Mouse (Mus musculus): ENCODE results near the gene Rundc3b. TPM values are rescaled to one million over a fixed set of nuclear protein-coding genes. Genes with fewer than 3 reads are reported as not detected.

Rundc3b gene
- polyA plus RNA-seq, 1 experiment: 0.16 TPM

GRCm38 (mm10) chr5:8489471-8490110 is 133.2 kb downstream of the Rundc3b start:
- Histone ChIP-seq H3K4me3 (ENCODE audit: insufficient read depth, low read length) (no peak overlapping the region), H3K27ac (ENCODE audit: insufficient read depth, low read length) (no peak overlapping the region), H3K4me1 (ENCODE audit: control insufficient read depth, insufficient read depth, low read length) (no peaks in the 10 kb centered on the region)
- TF ChIP-seq POLR2A (IDR thresholded peaks at IDR 0.05; ENCODE audit: low read depth, low read length) (no peak), CTCF (IDR thresholded peaks at IDR 0.05; ENCODE audit: borderline replicate concordance, insufficient read depth, low read length) (no peak)

- Histone ChIP-seq H3K27ac (ENCODE audit: insufficient read depth, low read length) (no peak overlapping the region), H3K4me3 (ENCODE audit: insufficient read depth, low read length) (no peak overlapping the region), H3K4me1 (ENCODE audit: control insufficient read depth, insufficient read depth, low read length) (no peaks in the 10 kb centered on the region)
- no peak for TF ChIP-seq CTCF (IDR thresholded peaks at IDR 0.05; ENCODE audit: borderline replicate concordance, insufficient read depth, low read length)
- TF ChIP-seq POLR2A (IDR thresholded peaks at IDR 0.05; ENCODE audit: low read depth, low read length): no peak
These were observed 134.0 kb downstream of the Rundc3b start for GRCm38 (mm10) chr5:8488701-8489297.

- no peaks in the 10 kb centered on the region for H3K4me1 ChIP-seq (ENCODE audit: control insufficient read depth, insufficient read depth, low read length)
- H3K27ac ChIP-seq (ENCODE audit: insufficient read depth, low read length): no peak overlapping the region
- no peak for TF ChIP-seq CTCF (IDR thresholded peaks at IDR 0.05; ENCODE audit: borderline replicate concordance, insufficient read depth, low read length)
- no peak overlapping the region for H3K4me3 ChIP-seq (ENCODE audit: insufficient read depth, low read length)
These were observed 134.6 kb downstream of the Rundc3b start for GRCm38 (mm10) chr5:8487989-8488700.

- Histone ChIP-seq H3K4me1 (ENCODE audit: control insufficient read depth, insufficient read depth, low read length) (no peaks in the 10 kb centered on the region), H3K27ac (ENCODE audit: insufficient read depth, low read length) (no peak overlapping the region; the same call in 1 of the 2 replicates), H3K4me3 (ENCODE audit: insufficient read depth, low read length) (no peak overlapping the region)
- TF ChIP-seq POLR2A (IDR thresholded peaks at IDR 0.05; ENCODE audit: low read depth, low read length) (no peak), CTCF (IDR thresholded peaks at IDR 0.05; ENCODE audit: borderline replicate concordance, insufficient read depth, low read length) (no peak)
These were observed 166.2 kb downstream of the Rundc3b start for GRCm38 (mm10) chr5:8456561-8456960.

GRCm38 (mm10) chr5:8455565-8455964 is 167.2 kb downstream of the Rundc3b start:
- H3K4me3 ChIP-seq (ENCODE audit: insufficient read depth, low read length): no peak overlapping the region
- no peaks in the 10 kb centered on the region for H3K4me1 ChIP-seq (ENCODE audit: control insufficient read depth, insufficient read depth, low read length)
- no peak overlapping the region for H3K27ac ChIP-seq (ENCODE audit: insufficient read depth, low read length)
- TF ChIP-seq POLR2A (IDR thresholded peaks at IDR 0.05; ENCODE audit: low read depth, low read length): no peak
- no peak for TF ChIP-seq CTCF (IDR thresholded peaks at IDR 0.05; ENCODE audit: borderline replicate concordance, insufficient read depth, low read length)

Other genes starting within 250 kb of the Rundc3b start
- 43.9 and 57.5 TPM in 2 replicates for gene Dbf4, start 200.2 kb downstream of the Rundc3b start, polyA plus RNA-seq (2011; ENCODE audit: insufficient read length, low read depth, missing spikeins)
- 17.3 and 24.6 TPM in 2 replicates for gene Slc25a40, start 200.1 kb downstream of the Rundc3b start, polyA plus RNA-seq (2011; ENCODE audit: insufficient read length, low read depth, missing spikeins)
- gene Abcb1a, start 37.1 kb upstream of the Rundc3b start, polyA plus RNA-seq (2011; ENCODE audit: insufficient read length, low read depth, missing spikeins): 0.90 and 1.8 TPM in 2 replicates
- 13.3 and 19.6 TPM in 2 replicates for gene Abcb1b, start 175.2 kb upstream of the Rundc3b start, polyA plus RNA-seq (2011; ENCODE audit: insufficient read length, low read depth, missing spikeins)

Measured in embryonic fibroblast, embryonic 13.5 days (primary cell).